Mouse (Mus musculus) hindbrain, embryonic 13.5 days (tissue): ENCODE measurements around the gene Cep112. TPM values are rescaled to one million over a fixed set of nuclear protein-coding genes. Genes with fewer than 3 reads are reported as not detected.
A peak's percentile ranks its signal among the peaks of the same experiment; 100 is the strongest.

Experiments
- ATAC-seq: fragments of 200-750 bp; cut with Nextera tagmentation; 2 replicates; pipeline ENCODE4 v1.8.0; 2017; ENCODE audit warnings: moderate TSS enrichment; ENCODE audit not compliant: low FRiP score
- H3K27ac ChIP-seq: fragments of 300-500 bp; sonication (generic); 2 replicates; pipeline ENCODE4 v1.5.1; 2015; ENCODE audit warnings: inconsistent platforms, mild to moderate bottlenecking, moderate library complexity
- H3K27me3 ChIP-seq: fragments of 300-500 bp; sonication (generic); 2 replicates; pipeline ENCODE4 v1.6.1; 2015; ENCODE audit warnings: mild to moderate bottlenecking, inconsistent platforms
- H3K36me3 ChIP-seq: fragments of 300-500 bp; sonication (generic); 2 replicates; pipeline ENCODE4 v1.6.1; 2015; ENCODE audit warnings: mild to moderate bottlenecking, inconsistent platforms
- H3K4me1 ChIP-seq: fragments of 300-500 bp; sonication (generic); replicated peaks from 2 replicates; pipeline ENCODE4 v1.6.1; 2015; ENCODE audit warnings: inconsistent platforms
- H3K4me2 ChIP-seq: fragments of 300-500 bp; sonication (generic); 2 replicates; pipeline ENCODE4 v1.6.1; 2015; ENCODE audit warnings: inconsistent platforms, mild to moderate bottlenecking, moderate library complexity
- H3K4me3 ChIP-seq: fragments of 300-500 bp; sonication (generic); 2 replicates; pipeline ENCODE4 v1.5.1; 2015; ENCODE audit warnings: mild to moderate bottlenecking, inconsistent platforms
- H3K9ac ChIP-seq: fragments of 300-500 bp; sonication (generic); 2 replicates; pipeline ENCODE4 v1.6.1; 2015; ENCODE audit warnings: mild to moderate bottlenecking, inconsistent platforms
- H3K9me3 ChIP-seq: fragments of 300-500 bp; sonication (generic); 2 replicates; pipeline ENCODE4 v1.6.1; 2016; ENCODE audit warnings: inconsistent platforms
- WGBS: fragments of 180-500 bp; shearing (Covaris S2); methylation state at CpG from one replicate; pipeline ENCODE4 v1.1.7; 2015; 5-methylcytosine and 5-hydroxymethylcytosine counted together
- polyA plus RNA-seq: library from polyadenylated mRNA; unstranded; fragments of >200 nt; fragmentation: Nextera tagmentation; extraction: Ambion mirVana; gene quantifications from 2 replicates; pipeline ENCODE4 v1.2.1, GENCODE M21; 2015

The Cep112 gene
- polyA plus RNA-seq, 1 experiment from 2014 or later, result 12.0 TPM

GRCm38 (mm10) chr11:108558544-108558943, 133.6 kb downstream of the Cep112 start:
- Histone ChIP-seq H3K4me1 (no peaks in the 10 kb centered on the region), H3K27me3 (no peaks in the 10 kb centered on the region), H3K9ac (no peak overlapping the region), H3K27ac (no peak overlapping the region), H3K4me2 (no peak overlapping the region), H3K4me3 (no peak overlapping the region), H3K36me3 (no peaks in the 10 kb centered on the region), H3K9me3 (no peaks in the 10 kb centered on the region)
- ATAC-seq, result no peak
- 84% methylated on average over 4 of the region's 4 CpGs for WGBS

GRCm38 (mm10) chr11:108559506-108559905, 134.5 kb downstream of the Cep112 start:
- ATAC-seq, result no peak
- no peaks in the 10 kb centered on the region for H3K27me3 ChIP-seq
- H3K4me1 ChIP-seq, result no peaks in the 10 kb centered on the region

GRCm38 (mm10) chr11:108562076-108562475, 137.1 kb downstream of the Cep112 start:
- Histone ChIP-seq H3K9ac (no peak overlapping the region), H3K27me3 (no peaks in the 10 kb centered on the region), H3K4me2 (no peak overlapping the region), H3K27ac (no peak overlapping the region), H3K4me3 (no peak overlapping the region), H3K4me1 (no peaks in the 10 kb centered on the region), H3K36me3 (no peaks in the 10 kb centered on the region), H3K9me3 (no peaks in the 10 kb centered on the region)
- WGBS, result 76% methylated on average over 5 of the region's 5 CpGs
- no peak for ATAC-seq

More at GRCm38 (mm10) chr11:108559506-108559905, 134.5 kb downstream of the Cep112 start:
- Histone ChIP-seq H3K4me3 (no peak overlapping the region), H3K4me2 (no peak overlapping the region), H3K36me3 (no peaks in the 10 kb centered on the region), H3K27ac (no peak overlapping the region), H3K9me3 (no peaks in the 10 kb centered on the region), H3K9ac (no peak overlapping the region)

GRCm38 (mm10) chr11:108586551-108587184, 161.7 kb downstream of the Cep112 start:
- ATAC-seq, result no peak
- Histone ChIP-seq H3K4me2 (no peak overlapping the region), H3K4me1 (no peaks in the 10 kb centered on the region; the same call in 1 of the 2 replicates), H3K9ac (no peak overlapping the region), H3K36me3 (no peaks in the 10 kb centered on the region), H3K4me3 (no peak overlapping the region), H3K27ac (no peak overlapping the region), H3K9me3 (no peaks in the 10 kb centered on the region), H3K27me3 (no peaks in the 10 kb centered on the region)
- 39% methylated on average over 7 of the region's 7 CpGs for WGBS

- Histone ChIP-seq H3K9me3 (no peaks in the 10 kb centered on the region), H3K27ac (no peak overlapping the region), H3K36me3 (no peaks in the 10 kb centered on the region), H3K4me3 (no peak overlapping the region), H3K4me2 (no peak overlapping the region), H3K27me3 (no peaks in the 10 kb centered on the region), H3K9ac (no peak overlapping the region), H3K4me1 (no peaks in the 10 kb centered on the region)
- 78% methylated on average over 5 of the region's 5 CpGs for WGBS
- no peak for ATAC-seq
These were observed 168.4 kb downstream of the Cep112 start for GRCm38 (mm10) chr11:108593207-108593958.

GRCm38 (mm10) chr11:108593959-108594579, 169.1 kb downstream of the Cep112 start:
- no peak overlapping the region for H3K4me2 ChIP-seq
- no peak for ATAC-seq
- no peak overlapping the region for H3K9ac ChIP-seq
- WGBS, result 75% methylated on average over 2 of the region's 2 CpGs
- H3K27me3 ChIP-seq, result no peaks in the 10 kb centered on the region
- H3K9me3 ChIP-seq, result no peaks in the 10 kb centered on the region
- no peak overlapping the region for H3K27ac ChIP-seq
- no peaks in the 10 kb centered on the region for H3K36me3 ChIP-seq
- H3K4me1 ChIP-seq, result no peaks in the 10 kb centered on the region
- H3K4me3 ChIP-seq, result no peak overlapping the region

GRCm38 (mm10) chr11:108605301-108605700, 180.3 kb downstream of the Cep112 start:
- Histone ChIP-seq H3K4me2 (peak overlapping the region; percentile 37), H3K4me3 (no peak overlapping the region), H3K4me1 (peaks cover 5% of the 10 kb centered on the region), H3K36me3 (no peaks in the 10 kb centered on the region), H3K9ac (no peak overlapping the region; the same call in 1 of the 2 replicates), H3K27me3 (no peaks in the 10 kb centered on the region), H3K9me3 (no peaks in the 10 kb centered on the region), H3K27ac (peak overlapping the region; percentile 87)
- 31% methylated on average over 3 of the region's 3 CpGs for WGBS
- ATAC-seq, result peak; percentile 63; the same call in 1 of the 2 replicates

GRCm38 (mm10) chr11:108606036-108606435, 181.0 kb downstream of the Cep112 start:
- peak overlapping the region; percentile 31 for H3K27ac ChIP-seq
- H3K4me2 ChIP-seq, result no peak overlapping the region
- ATAC-seq, result no peak
- peaks cover 5% of the 10 kb centered on the region for H3K4me1 ChIP-seq
- H3K9me3 ChIP-seq, result no peaks in the 10 kb centered on the region
- H3K9ac ChIP-seq, result no peak overlapping the region
- no peak overlapping the region for H3K4me3 ChIP-seq
- H3K36me3 ChIP-seq, result no peaks in the 10 kb centered on the region
- 83% methylated on average over 11 of the region's 11 CpGs for WGBS
- no peaks in the 10 kb centered on the region for H3K27me3 ChIP-seq

- Histone ChIP-seq H3K4me3 (no peak overlapping the region), H3K4me2 (peak overlapping the region; percentile 15; the same call in 1 of the 2 replicates), H3K36me3 (no peaks in the 10 kb centered on the region), H3K4me1 (peaks cover 5% of the 10 kb centered on the region), H3K27ac (no peak overlapping the region), H3K9ac (no peak overlapping the region), H3K9me3 (no peaks in the 10 kb centered on the region), H3K27me3 (no peaks in the 10 kb centered on the region)
- no peak for ATAC-seq
These were observed 181.8 kb downstream of the Cep112 start for GRCm38 (mm10) chr11:108606836-108607235.

GRCm38 (mm10) chr11:108620628-108621433, 195.8 kb downstream of the Cep112 start:
- H3K27ac ChIP-seq, result peak overlapping the region; percentile 49
- H3K4me2 ChIP-seq, result no peak overlapping the region
- ATAC-seq, result no peak
- peaks cover 14% of the 10 kb centered on the region for H3K4me1 ChIP-seq
- no peaks in the 10 kb centered on the region for H3K27me3 ChIP-seq
- no peak overlapping the region for H3K9ac ChIP-seq
- H3K36me3 ChIP-seq, result no peaks in the 10 kb centered on the region
- 70% methylated on average over 7 of the region's 7 CpGs for WGBS
- H3K4me3 ChIP-seq, result no peak overlapping the region
- no peaks in the 10 kb centered on the region for H3K9me3 ChIP-seq

GRCm38 (mm10) chr11:108621434-108621901, 196.5 kb downstream of the Cep112 start:
- 62% methylated on average over 9 of the region's 9 CpGs for WGBS
- Histone ChIP-seq H3K4me3 (no peak overlapping the region), H3K9ac (no peak overlapping the region), H3K4me1 (peaks cover 14% of the 10 kb centered on the region), H3K27me3 (no peaks in the 10 kb centered on the region), H3K9me3 (no peaks in the 10 kb centered on the region), H3K36me3 (no peaks in the 10 kb centered on the region), H3K4me2 (no peak overlapping the region), H3K27ac (peak overlapping the region; percentile 49)
- ATAC-seq, result no peak
